Mouse (Mus musculus) gonadal fat pad, adult 2 months (tissue): ENCODE data around the gene Zfp710. TPM values are rescaled to one million over a fixed set of nuclear protein-coding genes. Genes with fewer than 3 reads are reported as not detected.
"Not testable (repeated sequence)": the region's sequence is repeated elsewhere in the genome, so short reads cannot be mapped to it uniquely, and the experiment has no call there.

Source experiments
- DNase-seq: peaks from one replicate; pipeline ENCODE4 v3.0.0-alpha.2; 2012; ENCODE audit warnings: low read depth
- polyA plus RNA-seq: library from polyadenylated mRNA; depleted of rRNA; stranded (reverse); fragments of >200 nt; gene quantifications from 2 replicates; pipeline ENCODE4 v1.2.3, GENCODE M21; 2012; rRNA removed

The Zfp710 gene
- 25.4 and 27.7 TPM in 2 replicates for polyA plus RNA-seq

- DNase-seq = no peak
Observed at GRCm38 (mm10) chr7:80024521-80025390, at the start of gene Zfp710. Zfp710 (plus strand) TSS chr7:80024814.

DNA sequence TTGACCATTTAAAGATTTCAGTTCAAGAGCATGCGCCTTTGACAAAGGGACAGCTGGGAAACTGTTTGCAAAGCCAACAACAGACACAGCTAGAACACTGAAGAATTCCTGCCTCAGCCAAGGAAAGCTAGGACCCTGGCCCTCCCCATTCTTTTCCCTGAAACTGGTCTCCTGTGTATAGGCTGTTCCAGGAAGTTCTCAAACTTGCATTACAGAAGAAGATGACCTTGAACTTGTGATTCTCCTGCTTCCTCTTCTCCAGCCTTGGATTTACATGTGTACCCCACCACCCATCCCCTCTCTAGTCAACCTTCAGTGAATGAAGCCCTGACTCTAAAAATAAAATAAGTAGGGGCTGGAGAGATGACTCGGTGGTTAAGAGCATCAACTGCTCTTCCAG is 49.3 kb upstream of the Zfp710 start:
- DNase-seq = no peak

DNA sequence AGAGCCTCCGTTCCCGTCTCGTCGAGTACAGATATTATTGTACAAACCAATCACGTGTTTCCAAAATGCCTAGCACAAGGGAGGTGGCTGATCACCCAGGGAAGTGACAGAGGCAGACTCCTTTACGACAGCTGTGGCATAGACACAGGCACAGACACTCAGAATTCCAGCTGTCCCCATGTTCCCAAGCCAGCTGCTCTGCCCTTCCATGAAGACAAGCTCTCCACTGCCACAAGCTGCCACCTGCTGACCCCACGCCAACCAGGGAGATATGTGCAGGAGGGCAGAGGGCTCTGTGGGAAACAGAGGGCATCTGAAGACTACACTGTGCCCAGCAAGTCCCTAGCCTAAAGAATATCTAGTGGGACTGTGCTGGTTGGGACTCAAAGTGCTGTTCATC is 37.9 kb upstream of the Zfp710 start:
- no peak for DNase-seq

- peak; percentile 96 for DNase-seq
Observed at GRCm38 (mm10) chr7:79987745-79988144, 36.9 kb upstream of the Zfp710 start.

GRCm38 (mm10) chr7:79988466-79988865 is 36.1 kb upstream of the Zfp710 start:
- DNase-seq = not testable (repeated sequence)

GRCm38 (mm10) chr7:79994476-79994875 is 30.1 kb upstream of the Zfp710 start:
- no peak for DNase-seq

DNA sequence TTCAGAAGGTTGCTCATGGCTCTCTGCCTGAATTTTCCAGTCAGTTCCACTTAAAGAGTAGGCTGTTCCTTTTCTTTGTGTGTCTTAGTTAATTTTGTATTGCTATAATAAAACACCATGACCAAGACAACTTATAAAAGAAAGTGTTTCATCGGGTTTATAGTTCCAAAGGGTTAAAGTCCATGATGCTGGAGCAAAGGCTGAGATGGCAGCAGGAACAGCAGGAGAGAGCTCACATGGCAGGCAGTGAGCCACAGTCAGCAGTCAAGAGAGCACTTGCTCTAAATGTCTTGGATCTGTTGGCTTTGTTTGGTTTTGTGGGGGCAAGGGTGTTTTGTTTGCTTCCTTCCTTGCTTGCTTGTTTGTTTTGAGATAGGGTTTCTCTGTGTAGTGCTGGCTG is 26.9 kb upstream of the Zfp710 start:
- no peak for DNase-seq

DNA sequence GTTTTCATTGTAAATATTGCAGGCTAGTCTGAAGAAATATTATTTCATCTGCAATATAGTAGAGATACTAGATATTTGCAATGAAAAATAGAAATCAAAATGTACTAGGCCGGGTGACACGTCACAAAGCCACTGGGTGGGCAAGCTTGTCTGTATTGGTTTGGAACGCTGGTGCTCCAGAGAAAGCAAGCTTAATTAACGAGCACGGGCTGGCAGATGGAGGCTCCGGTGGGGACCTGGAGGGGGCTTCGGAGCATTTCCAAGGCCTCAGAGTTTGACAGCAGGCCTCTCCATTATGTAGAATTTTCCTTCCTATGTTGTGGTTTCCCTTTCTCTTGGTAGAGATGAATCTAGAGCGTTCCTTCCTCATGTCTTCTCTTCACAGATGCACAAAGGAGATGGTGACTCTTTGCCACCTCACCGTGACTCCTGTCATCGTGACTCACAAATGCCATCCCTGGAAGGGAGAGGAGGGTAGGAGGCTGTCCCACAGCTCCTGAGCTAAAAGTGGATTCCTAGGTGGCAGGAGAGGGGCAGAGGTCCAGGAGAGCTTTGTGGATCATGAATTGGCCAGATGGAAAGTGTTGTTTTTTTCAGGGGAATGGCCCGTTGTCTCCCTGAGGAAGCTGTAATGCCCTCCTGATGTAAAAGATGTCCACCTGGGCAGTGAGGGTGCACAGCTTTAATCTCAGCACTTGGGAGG is 22.1 kb upstream of the Zfp710 start:
- no peak for DNase-seq

GRCm38 (mm10) chr7:80004776-80005554 is 19.6 kb upstream of the Zfp710 start:
- DNase-seq = no peak

- DNase-seq = no peak
Observed at GRCm38 (mm10) chr7:80010680-80011079, 13.9 kb upstream of the Zfp710 start.

GRCm38 (mm10) chr7:80011470-80011869 is 13.1 kb upstream of the Zfp710 start:
- DNase-seq = no peak

DNA sequence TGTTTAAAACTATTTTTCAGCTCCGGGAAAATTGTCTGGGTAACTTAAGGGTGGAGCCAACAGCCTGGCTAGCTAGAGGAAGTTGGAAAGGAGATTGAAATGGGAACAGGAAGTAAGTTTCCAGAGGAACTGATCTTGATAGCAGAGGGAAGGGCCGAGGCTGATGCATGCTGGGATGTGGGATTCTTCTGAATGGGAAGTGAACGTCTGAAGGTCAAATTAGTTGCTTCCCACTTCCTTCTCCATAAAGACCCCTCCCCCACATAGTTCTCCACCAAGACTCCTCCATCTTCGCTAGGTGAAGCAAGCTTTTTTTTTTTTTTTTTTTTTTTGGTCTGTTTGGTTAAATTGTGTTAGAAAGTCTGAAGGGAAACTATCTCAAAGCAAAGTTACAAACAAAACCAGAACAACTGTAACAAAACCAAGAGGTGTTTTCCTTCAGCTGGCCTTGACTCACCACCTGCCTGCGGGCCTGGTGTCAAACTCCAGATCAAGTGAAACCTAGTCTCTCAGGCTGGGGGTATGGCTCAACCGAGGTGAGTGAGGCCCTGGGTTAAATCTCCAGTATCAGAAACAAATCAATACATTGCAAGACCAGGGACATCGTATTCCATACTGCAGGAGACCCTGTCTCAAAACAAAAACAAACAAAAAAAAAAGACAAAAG is 10.6 kb upstream of the Zfp710 start:
- no peak for DNase-seq

DNA sequence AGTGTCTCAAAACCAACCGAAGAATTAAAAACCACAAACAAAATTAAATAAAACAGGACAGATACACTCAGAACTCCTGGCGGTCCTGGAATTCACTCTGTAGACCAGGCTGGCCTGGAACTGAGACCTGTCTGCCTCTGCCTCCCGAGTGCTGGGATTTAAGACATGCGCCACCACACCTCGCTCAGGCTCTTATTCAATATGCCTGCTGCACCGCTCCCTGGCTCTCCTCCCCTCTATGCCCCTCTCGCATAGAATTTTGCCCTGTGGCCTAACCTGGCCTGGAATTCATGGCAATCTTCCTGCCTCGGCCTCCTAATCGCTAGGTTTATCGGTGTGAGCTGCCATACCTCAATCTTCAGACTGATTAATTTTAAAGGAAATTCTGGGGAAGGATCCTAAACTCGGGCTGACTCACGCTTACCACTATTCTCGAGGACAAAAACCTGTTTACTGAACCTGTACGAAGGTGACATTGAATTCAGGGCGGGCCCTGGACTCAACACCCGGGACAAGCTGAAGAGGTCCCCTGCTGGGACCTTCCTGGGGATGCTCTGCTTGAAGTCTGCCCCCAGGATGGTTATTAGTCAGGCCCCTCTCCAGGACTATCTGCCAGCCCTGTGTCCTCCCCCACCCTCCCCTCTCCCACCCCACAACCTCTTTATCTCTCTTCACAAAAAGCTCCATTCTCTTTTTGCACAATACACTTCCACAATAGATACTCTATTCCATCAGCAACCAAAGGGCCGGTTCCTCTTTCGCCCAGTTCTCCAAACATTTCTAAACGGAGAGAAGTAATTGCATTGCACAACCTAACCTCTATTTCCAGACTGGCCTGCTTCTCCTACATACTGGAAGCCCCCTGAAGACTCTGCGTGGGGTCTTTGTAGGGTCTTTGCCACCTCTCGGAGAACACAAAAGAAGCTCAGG is 9.5 kb upstream of the Zfp710 start:
- no peak for DNase-seq

DNA sequence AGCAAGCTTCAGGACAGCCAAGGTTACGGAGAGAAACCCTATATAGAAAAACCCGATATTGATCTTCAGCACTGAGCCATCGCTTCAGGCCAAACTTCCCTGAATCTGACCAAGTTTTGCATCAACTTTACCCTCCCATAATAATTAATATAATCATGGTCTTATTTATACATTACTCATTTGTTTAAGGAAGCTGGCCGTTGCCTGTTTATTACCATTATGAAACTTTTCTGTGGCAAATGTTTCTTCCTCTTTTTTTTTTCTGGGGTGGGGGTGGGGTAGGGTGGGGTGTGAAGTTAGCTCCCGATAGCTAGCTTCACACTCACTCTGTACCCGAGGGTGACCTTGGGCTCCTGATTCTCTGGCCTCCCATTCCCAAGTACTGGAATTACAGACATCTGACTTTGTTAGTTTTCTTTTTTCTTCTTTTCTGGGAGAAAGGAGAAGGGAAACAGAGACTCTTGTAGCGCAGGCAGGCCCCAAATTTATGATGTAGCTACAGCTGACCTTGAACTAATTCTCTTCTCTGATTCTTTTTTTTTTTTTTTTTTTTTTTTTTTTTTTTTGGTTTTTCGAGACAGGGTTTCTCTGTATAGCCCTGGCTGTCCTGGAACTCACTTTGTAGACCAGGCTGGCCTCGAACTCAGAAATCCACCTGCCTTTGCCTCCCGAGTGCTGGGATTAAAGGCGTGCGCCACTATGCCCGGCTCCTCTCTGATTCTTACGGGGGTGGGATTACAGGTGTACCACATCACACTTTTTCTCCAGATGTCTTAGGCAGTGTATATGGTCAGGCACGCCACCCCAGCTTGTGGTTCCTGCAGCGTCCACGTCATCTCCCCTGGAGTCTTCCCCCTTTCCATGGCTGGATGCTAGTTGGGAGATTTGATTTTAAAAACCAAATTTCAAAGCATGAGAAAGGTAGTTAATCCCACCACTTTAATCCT is 5.8 kb upstream of the Zfp710 start:
- DNase-seq = no peak

DNA sequence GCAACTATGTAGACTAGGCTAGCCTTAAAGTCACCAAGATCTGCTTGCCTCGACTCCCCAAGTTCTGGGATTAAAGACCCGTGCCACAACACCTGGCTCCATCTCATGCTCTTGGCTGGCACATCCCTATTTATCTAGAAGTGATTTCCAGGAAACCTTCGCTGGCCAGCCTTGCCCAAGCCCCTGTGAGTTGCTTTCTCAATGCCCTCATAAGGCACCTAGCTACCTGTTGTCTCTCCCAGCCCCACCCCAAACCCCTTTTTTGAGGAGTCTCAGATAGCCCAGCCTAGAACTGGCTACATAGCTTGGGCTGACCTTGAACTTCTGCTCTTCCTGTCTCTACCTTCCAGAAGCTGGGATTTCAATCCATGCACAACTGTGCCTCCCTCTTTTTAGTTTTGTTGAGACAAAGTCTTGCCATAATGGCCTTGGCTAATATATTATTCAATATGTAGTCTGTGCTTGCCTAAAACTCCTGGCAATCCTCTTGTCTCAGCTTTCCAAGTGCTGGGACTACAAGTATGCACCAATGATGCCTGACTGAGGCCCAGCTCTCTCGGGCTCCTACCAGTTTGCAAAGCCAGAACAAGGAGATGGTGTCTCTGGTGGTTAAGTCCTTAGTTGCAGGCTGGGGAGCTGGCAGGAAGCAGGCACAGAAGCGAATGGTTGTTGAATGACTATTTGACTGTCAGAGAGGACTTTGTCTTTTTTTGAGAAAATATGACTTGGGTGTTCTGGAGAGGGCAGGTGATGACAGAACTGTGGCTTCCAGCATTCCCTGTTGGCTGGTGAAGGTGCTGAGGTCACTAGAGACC is 786 bp upstream of the Zfp710 start:
- DNase-seq = no peak

- no peak for DNase-seq
Observed at GRCm38 (mm10) chr7:80025391-80026117, 940 bp downstream of the Zfp710 start.

DNA sequence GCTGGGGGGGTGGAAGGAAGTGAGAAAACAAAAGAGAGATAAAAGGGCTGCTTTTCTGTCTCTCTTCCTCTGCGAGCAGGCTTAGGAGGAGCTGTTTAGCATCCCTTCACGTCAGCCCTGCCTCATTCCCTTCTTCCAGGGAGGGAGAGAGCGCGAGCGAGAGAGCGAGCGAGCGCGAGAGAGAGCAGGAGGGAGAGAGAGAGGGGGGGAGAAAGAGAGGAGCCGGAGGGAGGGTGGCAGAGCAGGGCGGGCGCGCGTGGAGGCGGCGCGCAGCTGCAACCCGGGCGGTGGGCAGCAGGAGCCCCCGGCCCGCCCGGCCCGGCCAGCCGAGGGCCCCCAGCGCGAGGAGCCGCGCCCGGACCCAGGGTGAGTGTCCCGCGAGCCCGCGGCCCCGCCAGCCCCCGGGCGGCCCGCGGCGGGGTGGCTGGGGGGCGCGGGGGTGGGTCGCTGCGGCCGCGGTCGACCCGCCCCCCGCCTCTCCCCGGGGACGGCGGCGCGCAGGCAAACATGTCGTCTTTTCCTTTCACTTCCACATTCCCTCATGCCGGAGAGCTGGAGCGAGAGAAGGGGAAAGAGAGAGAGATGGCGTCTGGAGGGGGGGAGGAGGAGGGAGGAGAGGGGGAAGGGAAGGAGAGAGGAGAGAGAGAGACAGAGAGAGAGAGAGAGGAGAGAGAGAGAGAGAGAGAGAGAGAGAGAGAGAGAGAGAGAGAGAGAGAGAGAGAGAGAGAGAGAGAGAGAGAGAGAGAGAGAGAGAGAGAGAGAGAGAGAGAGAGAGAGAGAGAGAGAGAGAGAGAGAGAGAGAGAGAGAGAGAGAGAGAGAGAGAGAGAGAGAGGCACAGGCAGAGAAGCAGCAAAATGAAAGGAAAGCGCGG is 1.7 kb downstream of the Zfp710 start:
- no peak for DNase-seq
